Mouse (Mus musculus) layer of hippocampus, adult 6 months (tissue): ENCODE results near the gene Med20. TPM values are rescaled to one million over a fixed set of nuclear protein-coding genes. Genes with fewer than 3 reads are reported as not detected.

Source experiments
- long read RNA-seq, 2 experiments: library from polyadenylated mRNA; unstranded; transcript quantifications; one replicate each; pipeline ENCODE4 v2.0.0; 2019 to 2020
- polyA plus RNA-seq: library from polyadenylated mRNA; unstranded; fragments of <200 nt; fragmentation: Nextera tagmentation; gene quantifications from 2 replicates; pipeline ENCODE4 v1.2.3, GENCODE M21; 2021

Med20 gene
- 14.8 and 15.8 TPM in 2 replicates for polyA plus RNA-seq
- long read RNA-seq, experiment 1, transcript Med20-201 (4 exons, 2,054 nt): major isoform, 35 of 40 reads
- long read RNA-seq, experiment 1, partial matches to known transcripts: 2 of 40 reads
- long read RNA-seq, experiment 1, other reads (novel, unspliced or antisense): 3 of 40 reads
- long read RNA-seq, experiment 2, full-length matches to known transcripts: 161 of 187 reads
- long read RNA-seq, experiment 2, partial matches to known transcripts: 2 of 187 reads
- long read RNA-seq, experiment 2, other reads (novel, unspliced or antisense): 24 of 187 reads

GRCm38 (mm10) chr17:47610849-47611660, at the start of gene Med20, which contains the start of the genes Bysl and Gm20517:
TSS of gene Med20 (plus strand) at chr17:47611582.
TSS of gene Bysl (minus strand) at chr17:47611492.
TSS of gene Gm20517 (plus strand) at chr17:47611589.

GRCm38 (mm10) chr17:47630678-47631065, 19.3 kb downstream of the Med20 start, which contains the start of gene Usp49:
TSS of gene Usp49 (plus strand) at chr17:47630690.

Other genes with a start within 250 kb of the Med20 start
- 66.7 and 69.4 TPM in 2 replicates for gene Mrps10, start 242.7 kb upstream of the Med20 start, polyA plus RNA-seq
- gene Guca1b, start 226.2 kb upstream of the Med20 start, polyA plus RNA-seq: 0.08 and 0.21 TPM in 2 replicates
- gene Guca1a, start 211.0 kb upstream of the Med20 start, polyA plus RNA-seq: 1.2 and 1.3 TPM in 2 replicates
- 0.09 TPM in 1 of 2 replicates, not detected in the other for gene AI661453, start 175.0 kb upstream of the Med20 start, polyA plus RNA-seq
- 0.19 and 0.28 TPM in 2 replicates for gene 1700001C19Rik, start 174.2 kb upstream of the Med20 start, polyA plus RNA-seq
- gene Taf8, start 109.3 kb upstream of the Med20 start, polyA plus RNA-seq: 6.0 and 6.4 TPM in 2 replicates
- 45.7 and 49.1 TPM in 2 replicates for gene Ccnd3, start 106.5 kb upstream of the Med20 start, polyA plus RNA-seq
- gene Bysl, start 90 bp upstream of the Med20 start, polyA plus RNA-seq: 15.7 TPM in 2 replicates
- 6.4 and 6.7 TPM in 2 replicates for gene Gm20517, start within 50 bp of the Med20 start, polyA plus RNA-seq
- gene Usp49, start 19.1 kb downstream of the Med20 start, polyA plus RNA-seq: 3.9 and 4.8 TPM in 2 replicates
- gene Tomm6, start 76.8 kb downstream of the Med20 start, polyA plus RNA-seq: 347 and 374 TPM in 2 replicates
- gene Frs3, start 77.4 kb downstream of the Med20 start, polyA plus RNA-seq: 9.0 and 11.4 TPM in 2 replicates
- 1.0 TPM in 2 replicates for gene Gm21981, start 82.9 kb downstream of the Med20 start, polyA plus RNA-seq
- gene Prickle4, start 83.2 kb downstream of the Med20 start, polyA plus RNA-seq: 0.36 TPM in 1 of 2 replicates, not detected in the other
- not detected in 2 replicates for gene Pgc, start 115.3 kb downstream of the Med20 start, polyA plus RNA-seq
- 3.7 and 3.8 TPM in 2 replicates for gene Tfeb, start 125.4 kb downstream of the Med20 start, polyA plus RNA-seq
- gene Mdfi, start 223.1 kb downstream of the Med20 start, polyA plus RNA-seq: not detected in 2 replicates